Mouse (Mus musculus) brain, embryonic 14.5 days (tissue): ENCODE measurements around the gene Ephb1.

Experiments
- CTCF ChIP-seq: fragments of 200-500 bp; IDR thresholded peaks from 2 replicates; pipeline ENCODE4 v1.5.1; 2012; ENCODE audit warnings: inconsistent platforms, mild to moderate bottlenecking, moderate library complexity, borderline replicate concordance; ENCODE audit not compliant: insufficient read depth, insufficient read length; ENCODE audit errors: extremely low read depth
- POLR2A ChIP-seq: fragments of 200-500 bp; IDR thresholded peaks from 2 replicates; pipeline ENCODE4 v1.6.1; 2012; ENCODE audit warnings: mild to moderate bottlenecking, inconsistent platforms, borderline replicate concordance; ENCODE audit not compliant: poor library complexity, insufficient read depth, insufficient read length, severe bottlenecking; ENCODE audit errors: extremely low read depth

GRCm38 (mm10) chr9:102354561-102354973 lies at the start of gene Ephb1:
- TF ChIP-seq POLR2A: peak; percentile 52; the same call in 1 of the 2 replicates
- TF ChIP-seq CTCF: peak; percentile 100
